Mouse (Mus musculus): ENCODE measurements at regions not wholly inside any gene's neighbourhood (a gene's known extent, or its start where the extent isn't known, plus 50 kb on each side); places are given as distances from the start of the nearest gene placed in this dataset.
A peak's percentile ranks its signal among the peaks of the same experiment; 100 is the strongest.

DNA sequence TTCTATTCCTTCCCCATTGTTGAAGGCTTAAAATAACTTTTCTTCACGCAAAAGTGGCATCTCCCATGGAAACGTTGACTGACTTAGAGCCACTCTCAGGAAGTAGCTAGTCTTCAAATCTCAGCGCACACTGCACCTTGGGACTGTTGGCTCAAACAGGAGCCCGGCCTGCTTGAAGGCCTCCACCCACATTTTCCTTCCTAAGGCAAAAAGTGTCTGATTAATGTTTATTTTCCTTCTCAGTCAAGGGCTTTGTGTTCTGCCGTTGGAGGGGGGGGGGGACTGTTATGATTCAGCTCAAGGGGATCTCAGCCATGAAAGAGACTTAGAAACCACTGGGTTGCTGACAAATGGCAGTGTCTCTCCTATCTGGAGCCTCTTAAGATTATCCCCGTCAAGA, 56.5 kb upstream of the Arntl start:
- no peak overlapping the region for H3K4me2 ChIP-seq
- peaks cover 8% of the 10 kb centered on the region; the same call in 1 of the 2 replicates for H3K4me1 ChIP-seq (replicated peaks)
- H3K36me3 ChIP-seq, result no peaks in the 10 kb centered on the region
- no peaks in the 10 kb centered on the region for H3K27me3 ChIP-seq
- H3K9me3 ChIP-seq, result no peaks in the 10 kb centered on the region
- no peak overlapping the region for H3K27ac ChIP-seq (replicated peaks)
- no peak overlapping the region for H3K4me3 ChIP-seq
- 54% methylated on average over 6 of the region's 6 CpGs for WGBS
- no peak overlapping the region for H3K9ac ChIP-seq
- no peak for ATAC-seq (ENCODE audit: low FRiP score, low read depth)

- Histone ChIP-seq H3K4me2 (no peak overlapping the region), H3K27me3 (no peaks in the 10 kb centered on the region), H3K4me3 (no peak overlapping the region), H3K4me1 (replicated peaks) (peaks cover 13% of the 10 kb centered on the region), H3K27ac (replicated peaks) (no peak overlapping the region; the same call in 1 of the 2 replicates), H3K36me3 (no peaks in the 10 kb centered on the region), H3K9ac (no peak overlapping the region), H3K9me3 (no peaks in the 10 kb centered on the region)
- ATAC-seq (ENCODE audit: low FRiP score, low read depth), result no peak
- WGBS, result 54% methylated on average over 6 of the region's 6 CpGs
These were observed 55.8 kb upstream of the Arntl start for GRCm38 (mm10) chr7:113151499-113151898.

DNA sequence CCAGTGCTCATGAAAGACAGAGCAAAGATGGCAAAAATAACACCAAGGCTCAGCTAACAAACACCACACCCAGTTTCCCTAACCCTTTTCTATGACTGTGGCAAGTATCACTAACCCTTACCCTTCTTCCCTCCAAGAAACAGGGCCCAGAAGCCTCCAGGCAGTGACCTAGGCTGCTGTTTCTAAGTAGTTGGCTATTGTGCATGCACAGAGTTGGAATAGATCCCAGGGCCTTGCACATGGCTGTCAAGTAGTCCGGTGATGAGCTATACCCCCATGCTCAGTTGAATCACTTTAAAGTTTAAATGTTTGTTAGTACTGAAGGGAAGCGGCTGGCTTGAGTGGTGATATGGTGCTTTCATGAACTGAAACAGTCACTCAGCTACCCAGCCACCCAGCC, 53.9 kb upstream of the Arntl start:
- Histone ChIP-seq H3K4me3 (no peak overlapping the region), H3K4me1 (replicated peaks) (peaks cover 16% of the 10 kb centered on the region), H3K9me3 (no peaks in the 10 kb centered on the region), H3K9ac (no peak overlapping the region), H3K27me3 (no peaks in the 10 kb centered on the region), H3K27ac (replicated peaks) (no peak overlapping the region), H3K36me3 (no peaks in the 10 kb centered on the region), H3K4me2 (no peak overlapping the region)
- no peak for ATAC-seq (ENCODE audit: low FRiP score, low read depth)
- WGBS, result 71% methylated on average over 2 of the region's 2 CpGs

GRCm38 (mm10) chr7:113154066-113154465, 53.2 kb upstream of the Arntl start:
- no peak for ATAC-seq (ENCODE audit: low FRiP score, low read depth)
- Histone ChIP-seq H3K36me3 (no peaks in the 10 kb centered on the region), H3K27ac (replicated peaks) (no peak overlapping the region), H3K4me2 (no peak overlapping the region), H3K9me3 (no peaks in the 10 kb centered on the region), H3K4me1 (replicated peaks) (peaks cover 16% of the 10 kb centered on the region), H3K9ac (no peak overlapping the region), H3K27me3 (no peaks in the 10 kb centered on the region), H3K4me3 (no peak overlapping the region)
- 82% methylated on average over 4 of the region's 4 CpGs for WGBS

- no peak overlapping the region for H3K9ac ChIP-seq
- no peak overlapping the region for H3K27ac ChIP-seq (replicated peaks)
- H3K4me1 ChIP-seq (replicated peaks), result peaks cover 16% of the 10 kb centered on the region
- H3K36me3 ChIP-seq, result no peaks in the 10 kb centered on the region
- no peaks in the 10 kb centered on the region for H3K9me3 ChIP-seq
- no peaks in the 10 kb centered on the region for H3K27me3 ChIP-seq
- no peak overlapping the region for H3K4me2 ChIP-seq
- WGBS, result 52% methylated on average over 5 of the region's 5 CpGs
- H3K4me3 ChIP-seq, result no peak overlapping the region
- ATAC-seq (ENCODE audit: low FRiP score, low read depth), result no peak
These were observed 50.9 kb upstream of the Arntl start for GRCm38 (mm10) chr7:113156366-113156765.

DNA sequence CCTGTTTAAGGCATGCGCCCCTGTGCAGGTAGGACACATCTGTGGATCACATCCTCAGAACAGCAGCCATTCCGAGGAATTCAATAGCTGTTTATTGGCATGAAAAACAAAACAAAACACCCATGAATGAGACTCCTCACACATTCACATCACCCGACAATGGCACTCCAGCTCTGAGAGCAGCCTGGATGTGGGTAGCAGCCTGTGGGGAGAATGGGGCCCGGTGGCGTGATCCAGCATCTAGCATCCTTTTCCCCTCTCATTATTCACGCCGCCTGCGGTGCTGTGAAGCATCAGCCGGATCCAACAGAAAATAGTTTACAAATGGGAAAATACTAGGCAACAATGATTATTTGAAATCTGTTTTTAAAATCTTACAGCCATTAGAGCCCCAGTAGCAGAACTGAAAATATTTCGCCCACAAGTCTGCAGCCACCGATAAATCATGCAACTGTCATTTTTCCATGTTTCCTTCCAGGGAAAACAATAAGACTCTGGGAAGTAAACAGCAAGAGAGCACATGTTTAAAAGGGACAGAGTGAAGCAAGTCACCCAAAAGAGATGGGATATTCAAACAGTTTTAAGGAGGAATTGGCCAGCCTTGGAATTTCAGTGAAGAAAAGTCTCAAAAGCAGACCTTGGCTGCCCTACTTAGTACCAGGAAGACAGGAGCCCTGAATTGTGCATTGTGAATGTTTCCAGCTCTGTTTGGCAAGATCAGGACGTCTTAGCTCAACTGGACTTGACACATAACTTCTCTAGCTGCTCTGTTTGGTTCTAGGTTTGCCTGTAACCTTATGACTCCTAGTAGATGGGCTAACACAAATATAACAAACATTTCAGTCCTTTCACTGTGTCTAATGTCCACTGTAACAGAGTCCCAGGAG, 50.2 kb upstream of the Arntl start:
- Histone ChIP-seq H3K9ac (no peak overlapping the region), H3K36me3 (no peaks in the 10 kb centered on the region), H3K9me3 (no peaks in the 10 kb centered on the region), H3K27me3 (no peaks in the 10 kb centered on the region), H3K4me1 (replicated peaks) (peaks cover 16% of the 10 kb centered on the region), H3K4me2 (no peak overlapping the region), H3K4me3 (no peak overlapping the region), H3K27ac (replicated peaks) (0 out of 2 replicates have a peak overlapping the region, but pooled peaks have one; percentile 1)
- 0 out of 2 replicates have a peak, but pooled peaks have one; percentile 45 for ATAC-seq (ENCODE audit: low FRiP score, low read depth)
- WGBS, result 45% methylated on average over 12 of the region's 12 CpGs
